Mouse (Mus musculus) myocyte (in vitro differentiated cells): Measurements from ENCODE around the gene Gpr171.

ENCODE experiments used
- E2F4 ChIP-seq: IDR thresholded peaks from one replicate; pipeline ENCODE4 v1.6.1; 2011; ENCODE audit warnings: mild to moderate bottlenecking, control low read depth, moderate library complexity; ENCODE audit not compliant: insufficient read depth
- POLR2A ChIP-seq: IDR thresholded peaks from one replicate; pipeline ENCODE4 v1.6.1; 2011; ENCODE audit warnings: low read depth, mild to moderate bottlenecking, control low read depth, moderate library complexity; ENCODE audit not compliant: insufficient read length
- POLR2AphosphoS2 ChIP-seq: IDR thresholded peaks from one replicate; pipeline ENCODE4 v1.6.1; 2011; ENCODE audit warnings: low read depth, control low read depth; ENCODE audit not compliant: insufficient read length
- REST ChIP-seq: IDR thresholded peaks from one replicate; pipeline ENCODE4 v1.6.1; 2011; ENCODE audit warnings: mild to moderate bottlenecking, control low read depth, moderate library complexity; ENCODE audit not compliant: insufficient read depth, insufficient read length
- SRF ChIP-seq: IDR thresholded peaks from one replicate; pipeline ENCODE4 v1.6.1; 2011; ENCODE audit warnings: low read depth; ENCODE audit not compliant: control insufficient read depth, insufficient read length
- TCF12 ChIP-seq: IDR thresholded peaks from one replicate; pipeline ENCODE4 v1.6.1; 2011; ENCODE audit warnings: mild to moderate bottlenecking, control low read depth; ENCODE audit not compliant: poor library complexity, insufficient read depth, severe bottlenecking
- TCF3 ChIP-seq: IDR thresholded peaks from one replicate; pipeline ENCODE4 v1.6.1; 2011; ENCODE audit warnings: low read depth, control low read depth; ENCODE audit not compliant: insufficient read length
- USF1 ChIP-seq: IDR thresholded peaks from one replicate; pipeline ENCODE4 v1.6.1; 2011; ENCODE audit warnings: low read depth, mild to moderate bottlenecking, control low read depth, moderate library complexity

DNA sequence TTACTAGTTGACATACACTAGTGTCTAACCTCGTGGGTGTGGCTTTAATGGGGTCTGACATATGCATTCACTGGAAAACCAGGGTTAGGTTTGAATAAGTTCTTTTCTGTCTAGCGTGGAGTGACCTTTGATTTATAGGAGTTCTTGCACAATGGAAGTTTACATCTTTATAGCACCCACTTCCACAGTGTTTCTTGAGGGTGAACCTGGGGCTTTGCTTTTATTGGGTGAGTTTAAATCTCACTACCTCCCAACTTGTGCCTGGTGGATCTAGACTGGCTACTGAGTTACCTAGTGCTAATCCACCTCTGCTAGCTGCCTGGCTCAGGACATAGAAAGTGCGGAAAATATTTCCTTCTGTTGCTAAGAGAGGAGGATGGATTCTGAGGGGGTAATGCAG, 10.3 kb upstream of the Gpr171 start:
- no peak for TF ChIP-seq POLR2AphosphoS2
- TF ChIP-seq POLR2A: no peak
- no peak for TF ChIP-seq TCF12
- no peak for TF ChIP-seq USF1
- no peak for TF ChIP-seq REST
- TF ChIP-seq TCF3: no peak
- TF ChIP-seq SRF: no peak
- no peak for TF ChIP-seq E2F4
